ENCODE assay signal across 9 mouse cellular contexts in genomic region chr14:75454716-75455115, GRCm38 (mm10). TPM values are rescaled to one million over a fixed set of nuclear protein-coding genes. Genes with fewer than 3 reads are reported as not detected.
DNase-seq lines count a peak whose midpoint lies in the region; ATAC-seq and TF ChIP-seq lines count a peak whose summit lies in the region.
"Had no signal": no experiment of that assay in that cellular context is flagged by ENCODE, and none has a peak within 500 bp of the region (broad histone marks: within the 10 kb centered on the region; RNA-seq: fewer than 3 reads in every experiment).

No protein-coding gene starts in this region.

- ATAC-seq in heart, postnatal 0 days (ENCODE audit: insufficient read depth, low read depth) = peak; percentile 57; the same call in 1 of the 2 replicates
- peak; percentile 63 for ATAC-seq in forebrain, embryonic 14.5 days
- no peak for ATAC-seq in midbrain, embryonic 11.5 days (ENCODE audit: low FRiP score)

- no peak overlapping the region for H3K4me3 ChIP-seq in heart, postnatal 0 days (ENCODE audit: low read depth, low read length)
- H3K4me3 ChIP-seq in forebrain, embryonic 14.5 days (ENCODE audit: low read depth, low read length) = peak overlapping the region; percentile 59
- H3K4me3 ChIP-seq in midbrain, embryonic 11.5 days (ENCODE audit: low read depth, low read length) = no peak overlapping the region
- H3K4me3 ChIP-seq: liver, embryonic 15.5 days had no signal

- TF ChIP-seq CTCF in heart, postnatal 0 days (IDR thresholded peaks at IDR 0.05; ENCODE audit: low read depth) = no peak

- H3K4me2 ChIP-seq in heart, postnatal 0 days (ENCODE audit: low read depth, low read length) = no peak overlapping the region
- peak overlapping the region; percentile 85 for H3K4me2 ChIP-seq in forebrain, embryonic 14.5 days (ENCODE audit: low read length)
- H3K4me2 ChIP-seq in midbrain, embryonic 11.5 days = no peak overlapping the region
- H3K4me2 ChIP-seq: liver, embryonic 15.5 days had no signal

- no peak overlapping the region for H3K27ac ChIP-seq in heart, postnatal 0 days (ENCODE audit: low read depth)
- H3K27ac ChIP-seq in forebrain, embryonic 14.5 days (ENCODE audit: low read depth, low read length) = peak overlapping the region; percentile 93
- H3K27ac ChIP-seq in midbrain, embryonic 11.5 days (ENCODE audit: low read depth, low read length) = no peak overlapping the region
- H3K27ac ChIP-seq: liver, embryonic 15.5 days had no signal

- no peaks in the 10 kb centered on the region for H3K36me3 ChIP-seq in heart, postnatal 0 days (replicated peaks; ENCODE audit: control insufficient read depth, insufficient read depth, low read length)
- no peaks in the 10 kb centered on the region for H3K36me3 ChIP-seq in forebrain, embryonic 14.5 days (ENCODE audit: control insufficient read depth, insufficient read depth, low read length)
- H3K36me3 ChIP-seq in midbrain, embryonic 11.5 days (ENCODE audit: control insufficient read depth, insufficient read depth, low read length) = no peaks in the 10 kb centered on the region
- H3K36me3 ChIP-seq: liver, embryonic 15.5 days had no signal

- no peak overlapping the region for H3K9ac ChIP-seq in heart, postnatal 0 days (replicated peaks; ENCODE audit: low read depth, low read length)
- peak overlapping the region; percentile 78; the same call in 1 of the 2 replicates for H3K9ac ChIP-seq in forebrain, embryonic 14.5 days (ENCODE audit: low read length)
- no peak overlapping the region for H3K9ac ChIP-seq in midbrain, embryonic 11.5 days (ENCODE audit: low read length)
- H3K9ac ChIP-seq: liver, embryonic 15.5 days had no signal

- H3K9me3 ChIP-seq in heart, postnatal 0 days (replicated peaks; ENCODE audit: control insufficient read depth, low read length) = no peaks in the 10 kb centered on the region
- no peaks in the 10 kb centered on the region for H3K9me3 ChIP-seq in forebrain, embryonic 14.5 days (replicated peaks; ENCODE audit: control insufficient read depth, low read length)
- no peaks in the 10 kb centered on the region for H3K9me3 ChIP-seq in midbrain, embryonic 11.5 days (ENCODE audit: control insufficient read depth, low read length)
- H3K9me3 ChIP-seq: liver, embryonic 15.5 days had no signal

- intact Hi-C loops in left cerebral cortex, postnatal 25 days (cut with DNase I) = loop anchor here (5.0 kb wide), 3 partner anchors 73 to 258 kb away; partner anchors contain the start of gene Erich6b

- H3K27me3 ChIP-seq in heart, postnatal 0 days (ENCODE audit: control insufficient read depth, insufficient read depth, low read length) = peaks cover 32% of the 10 kb centered on the region
- no peaks in the 10 kb centered on the region for H3K27me3 ChIP-seq in forebrain, embryonic 14.5 days (replicated peaks; ENCODE audit: control insufficient read depth, insufficient read depth, low read length)
- H3K27me3 ChIP-seq in midbrain, embryonic 11.5 days (ENCODE audit: control insufficient read depth, insufficient read depth, low read length) = no peaks in the 10 kb centered on the region; the same call in 1 of the 2 replicates

- DNase-seq in heart, postnatal 0 days (ENCODE audit: low spot score) = peak; percentile 30
- DNase-seq in heart, adult 9 months (ENCODE audit: low spot score in 2 of 2) = no peak
- DNase-seq in Muller cell, postnatal 12 days (ENCODE audit: inconsistent ontology term) = peak; percentile 64
- peak; percentile 90 for DNase-seq in forebrain, embryonic 14.5 days (ENCODE audit: low spot score)
- DNase-seq in midbrain, embryonic 11.5 days (ENCODE audit: low spot score, missing footprints) = peak; percentile 86
- no peak for DNase-seq in left cerebral cortex, postnatal 25 days (ENCODE audit: low spot score in 2 of 2)
- DNase-seq in left cerebral cortex, adult 11 months (ENCODE audit: low spot score) = no peak
- no peak for DNase-seq in urinary bladder, postnatal 10 days (ENCODE audit: low spot score)

- TF ChIP-seq EP300 in heart, postnatal 0 days (IDR thresholded peaks at IDR 0.05; ENCODE audit: low read depth) = no peak

- 18% methylated on average over 4 of the region's 4 CpGs for WGBS in heart, postnatal 0 days
- under 1% methylated on average over 4 of the region's 4 CpGs for WGBS in forebrain, embryonic 14.5 days
- WGBS in midbrain, embryonic 11.5 days = 13% methylated on average over 4 of the region's 4 CpGs

- H3K4me1 ChIP-seq in heart, postnatal 0 days (ENCODE audit: control insufficient read depth, insufficient read depth) = no peaks in the 10 kb centered on the region
- H3K4me1 ChIP-seq in forebrain, embryonic 14.5 days (ENCODE audit: control insufficient read depth, insufficient read depth, low read length) = peaks cover 24% of the 10 kb centered on the region
- peaks cover 9% of the 10 kb centered on the region for H3K4me1 ChIP-seq in midbrain, embryonic 11.5 days (ENCODE audit: control insufficient read depth, insufficient read depth, low read length)
- H3K4me1 ChIP-seq: liver, embryonic 15.5 days had no signal

RNA-seq across cellular contexts. Expression of gene Siah3, which starts 1.1 kb away (rescaled TPM):
- total RNA-seq in heart, postnatal 0 days (2014; rRNA removed; ENCODE audit: low replicate concordance) = not detected in 2 replicates
- not detected in 2 replicates for polyA plus RNA-seq in heart, postnatal 0 days (2015; fragmentation: Nextera tagmentation; extraction: Ambion mirVana)
- polyA plus RNA-seq in forebrain, embryonic 14.5 days (2014; fragmentation: Nextera tagmentation; extraction: Ambion mirVana) = 5.4 and 7.0 TPM in 2 replicates
- polyA plus RNA-seq in midbrain, embryonic 11.5 days (2014; fragmentation: Nextera tagmentation; extraction: Ambion mirVana) = 1.1 and 1.4 TPM in 2 replicates
- 1 to 10 TPM; 7.4 to 9.6 TPM for total RNA-seq in left cerebral cortex, postnatal 25 days (2021)

Comparison
In these comparisons a context has a peak if more than half of its experiments do, and no peak if none do; other contexts are left out.
1. DNase-seq: peak in heart, postnatal 0 days (single experiment), Muller cell, postnatal 12 days (single experiment), forebrain, embryonic 14.5 days (single experiment) and midbrain, embryonic 11.5 days (single experiment); none in heart, adult 9 months (0 of 2), left cerebral cortex, postnatal 25 days (0 of 2), left cerebral cortex, adult 11 months (single experiment) and urinary bladder, postnatal 10 days (single experiment).